Mouse (Mus musculus): ENCODE data around the gene Dynlt1c. TPM values are rescaled to one million over a fixed set of nuclear protein-coding genes. Genes with fewer than 3 reads are reported as not detected.

Gene Dynlt1c
- polyA plus RNA-seq (2014; fragmentation: Illumina TruSeq; extraction: RNeasy Lipid Tissue Mini Kit (QIAGEN cat#74804); ENCODE audit: low replicate concordance), result 21.1 TPM

GRCm38 (mm10) chr17:6601204-6601911 lies at the start of gene Dynlt1c:
Gene Dynlt1c (plus strand): TSS chr17:6601671.

GRCm38 (mm10) chr17:6655567-6656281 lies 54.3 kb downstream of the Dynlt1c start, which contains the start of gene Dynlt1f:
Gene Dynlt1f (minus strand): TSS chr17:6655900.

GRCm38 (mm10) chr17:6658801-6659200 lies 57.3 kb downstream of the Dynlt1c start, which contains the start of gene Sytl3:
Gene Sytl3 (plus strand): TSS chr17:6659093.

Other genes starting within 250 kb of the Dynlt1c start
- gene Dynlt1b, start 171.6 kb upstream of the Dynlt1c start, polyA plus RNA-seq (2014; fragmentation: Illumina TruSeq; extraction: RNeasy Lipid Tissue Mini Kit (QIAGEN cat#74804); ENCODE audit: low replicate concordance), result 50.0 TPM
- gene Dynlt1f, start 54.2 kb downstream of the Dynlt1c start, polyA plus RNA-seq (2014; fragmentation: Illumina TruSeq; extraction: RNeasy Lipid Tissue Mini Kit (QIAGEN cat#74804); ENCODE audit: low replicate concordance), result 37.7 TPM
- 2.0 TPM for gene Sytl3, start 57.4 kb downstream of the Dynlt1c start, polyA plus RNA-seq (2014; fragmentation: Illumina TruSeq; extraction: RNeasy Lipid Tissue Mini Kit (QIAGEN cat#74804); ENCODE audit: low replicate concordance)
- gene Ezr, start 181.1 kb downstream of the Dynlt1c start, polyA plus RNA-seq (2014; fragmentation: Illumina TruSeq; extraction: RNeasy Lipid Tissue Mini Kit (QIAGEN cat#74804); ENCODE audit: low replicate concordance), result 345 TPM

Measured in small intestine, adult 10 weeks (tissue).